Mouse (Mus musculus): ENCODE measurements around the gene Gfi1b. TPM values are rescaled to one million over a fixed set of nuclear protein-coding genes. Genes with fewer than 3 reads are reported as not detected.

Gfi1b gene
- total RNA-seq, 2 experiments from 2014 or later = not detected

DNA sequence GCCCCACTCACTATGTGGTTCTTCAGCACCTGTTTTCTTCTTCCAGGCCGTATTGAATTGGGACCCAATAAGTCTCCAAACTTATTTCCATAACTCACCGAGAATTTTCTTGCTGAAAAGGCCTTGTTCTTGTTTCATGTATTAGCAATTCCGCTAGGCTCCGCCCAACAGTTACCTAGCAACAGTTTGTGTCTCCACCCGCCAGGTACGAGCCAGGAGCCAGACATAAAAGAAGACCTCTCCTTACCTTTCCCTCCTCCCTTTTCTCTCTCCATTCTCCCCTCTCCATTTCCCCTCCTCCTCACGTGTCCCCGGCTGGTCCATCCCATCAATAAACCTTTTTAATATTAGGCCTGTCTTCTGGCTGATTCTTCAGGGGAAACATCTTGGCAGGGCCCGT, 16.6 kb upstream of the Gfi1b start:
- TF ChIP-seq CTCF (IDR thresholded peaks at IDR 0.05) = no peak
- intact Hi-C loops (cut with DNase I) = no loop called here
- Histone ChIP-seq H3K4me3 (no peak overlapping the region), H3K27ac (no peak overlapping the region)
- DNase-seq = no peak

DNA sequence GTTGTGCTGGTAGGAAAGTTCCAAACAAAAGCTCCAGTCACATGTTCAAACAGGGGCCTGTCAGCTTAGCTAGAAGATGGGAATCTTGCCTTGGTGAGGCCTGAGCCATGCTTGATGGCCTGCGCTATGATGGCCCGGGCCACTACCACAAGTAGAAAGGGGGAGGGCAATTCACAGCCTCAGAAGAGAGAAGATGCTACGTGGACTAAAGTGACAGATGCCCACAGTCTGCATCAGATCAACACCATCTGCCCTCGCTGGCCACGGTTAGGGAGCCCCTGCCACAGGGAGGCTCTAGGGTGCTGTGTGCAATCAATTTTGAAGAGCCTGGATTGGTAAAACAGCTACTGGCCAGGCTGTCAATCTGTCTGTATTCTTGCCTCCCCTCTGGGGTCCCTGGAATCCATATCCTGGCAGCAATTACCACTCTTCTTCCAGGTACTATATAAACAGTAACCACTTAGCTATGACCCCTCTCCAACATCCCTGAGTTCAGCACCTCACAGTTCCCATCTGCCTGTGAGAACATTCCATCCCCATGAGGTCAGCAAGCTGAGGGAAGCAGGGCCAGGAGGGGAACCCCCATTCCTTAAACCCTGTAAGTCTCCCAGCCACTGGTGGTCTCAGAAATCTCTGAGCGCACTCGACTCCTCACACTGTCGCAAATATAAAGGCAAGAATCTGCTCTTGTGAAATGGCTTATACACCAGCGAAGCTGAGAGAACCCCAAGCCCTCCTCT, 15.5 kb upstream of the Gfi1b start:
- no peak for TF ChIP-seq CTCF (IDR thresholded peaks at IDR 0.05)
- Histone ChIP-seq H3K4me3 (no peak overlapping the region), H3K27ac (no peak overlapping the region)
- no peak for DNase-seq
- intact Hi-C loops (cut with DNase I) = no loop called here

DNA sequence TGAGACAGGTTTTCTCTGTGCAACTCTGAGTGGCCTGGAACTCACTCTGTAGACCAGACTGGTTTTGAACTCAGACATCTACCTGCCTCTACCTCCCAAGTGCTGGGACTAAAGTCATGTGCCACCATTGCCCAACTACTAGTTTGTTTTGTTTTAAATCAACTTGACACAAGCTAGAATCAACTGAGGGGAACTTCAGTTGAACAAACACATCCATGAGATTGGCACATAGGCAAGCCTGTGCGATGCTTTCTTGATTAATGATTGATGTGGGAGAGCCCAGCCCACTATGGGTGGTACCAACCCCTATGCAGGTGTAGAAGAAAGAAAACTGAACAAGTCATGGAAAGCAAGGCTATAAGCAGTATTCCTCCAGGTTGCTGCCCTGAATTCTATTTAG, 13.4 kb upstream of the Gfi1b start:
- no peak for DNase-seq
- intact Hi-C loops (cut with DNase I) = no loop called here
- Histone ChIP-seq H3K4me3 (no peak overlapping the region), H3K27ac (no peak overlapping the region)
- no peak for TF ChIP-seq CTCF (IDR thresholded peaks at IDR 0.05)

GRCm38 (mm10) chr2:28633136-28633535, 11.4 kb upstream of the Gfi1b start:
- intact Hi-C loops (cut with DNase I) = no loop called here
- H3K4me3 ChIP-seq = no peak overlapping the region

DNA sequence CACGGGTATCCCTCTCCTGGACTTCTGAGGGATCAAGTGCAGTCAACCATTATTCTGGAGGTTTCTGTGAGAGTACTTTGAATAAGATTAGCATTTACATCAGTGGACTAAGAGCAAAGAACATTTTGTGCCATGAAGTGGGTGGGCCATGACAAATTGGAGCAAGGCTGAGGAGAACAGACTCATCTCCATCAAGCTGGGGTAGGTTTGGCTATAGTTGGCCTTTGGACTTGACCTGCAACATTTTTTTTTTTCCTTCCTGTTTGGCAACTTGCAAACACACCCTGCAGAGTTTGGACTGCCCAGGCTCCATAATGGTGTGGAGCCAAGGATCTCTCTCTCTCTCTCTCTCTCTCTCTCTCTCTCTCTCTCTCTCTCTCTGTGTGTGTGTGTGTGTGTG, 10.8 kb upstream of the Gfi1b start:
- no peak overlapping the region for H3K27ac ChIP-seq
- no peak for DNase-seq
- intact Hi-C loops (cut with DNase I) = no loop called here
- no peak overlapping the region for H3K4me3 ChIP-seq
- no peak for TF ChIP-seq CTCF (IDR thresholded peaks at IDR 0.05)

More at GRCm38 (mm10) chr2:28633136-28633535, 11.4 kb upstream of the Gfi1b start:
- DNase-seq = no peak
- no peak for TF ChIP-seq CTCF (IDR thresholded peaks at IDR 0.05)
- H3K27ac ChIP-seq = no peak overlapping the region

DNA sequence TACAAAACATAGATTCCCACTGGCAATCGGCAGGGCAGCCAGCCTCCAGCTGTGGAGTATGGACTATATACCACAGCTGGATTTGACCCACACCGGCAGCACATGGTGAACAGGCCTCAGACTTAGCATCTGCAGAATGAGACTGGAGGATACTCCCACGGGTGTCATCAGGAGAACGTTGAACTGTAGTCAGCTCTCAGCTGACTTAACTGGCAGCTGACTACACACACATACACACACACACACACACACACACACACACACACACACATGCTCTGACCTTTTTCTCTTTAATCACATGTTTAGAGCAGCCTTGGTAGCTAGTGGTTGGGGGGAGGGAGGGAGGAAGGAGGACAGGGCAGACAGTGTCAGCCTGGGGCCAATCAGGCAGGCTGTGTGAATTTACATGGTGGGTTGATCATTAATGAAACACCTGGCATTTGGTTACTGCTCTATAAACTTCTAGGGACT, 8.2 kb upstream of the Gfi1b start:
- TF ChIP-seq CTCF (IDR thresholded peaks at IDR 0.05) = no peak
- DNase-seq = no peak
- Histone ChIP-seq H3K4me3 (no peak overlapping the region), H3K27ac (no peak overlapping the region)
- intact Hi-C loops (cut with DNase I) = no loop called here

DNA sequence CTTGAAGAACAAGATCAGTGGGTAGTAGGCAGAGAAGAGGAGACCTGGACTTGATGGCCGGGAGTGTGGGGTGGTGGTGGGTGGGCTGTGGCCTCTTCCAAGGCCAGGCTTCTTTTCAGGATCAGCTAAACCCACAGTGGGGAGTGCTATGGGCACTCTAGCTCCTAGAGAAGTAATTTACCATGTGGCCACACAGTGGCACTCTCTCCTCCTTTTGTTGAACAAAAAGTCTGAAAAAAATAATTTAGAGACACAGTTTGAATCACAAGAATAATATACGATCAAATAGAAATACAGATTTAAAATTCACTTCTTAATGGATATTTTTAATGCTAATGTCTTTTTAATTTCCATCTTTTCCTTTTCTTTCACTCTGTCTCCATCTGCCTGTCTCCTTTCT, 6.3 kb upstream of the Gfi1b start:
- no peak for DNase-seq
- no peak overlapping the region for H3K27ac ChIP-seq
- no peak overlapping the region for H3K4me3 ChIP-seq
- TF ChIP-seq CTCF (IDR thresholded peaks at IDR 0.05) = no peak
- intact Hi-C loops (cut with DNase I) = no loop called here

GRCm38 (mm10) chr2:28626038-28626437, 4.3 kb upstream of the Gfi1b start:
- no peak overlapping the region for H3K4me3 ChIP-seq
- DNase-seq = no peak
- intact Hi-C loops (cut with DNase I) = no loop called here
- TF ChIP-seq CTCF (IDR thresholded peaks at IDR 0.05) = no peak
- no peak overlapping the region for H3K27ac ChIP-seq

DNA sequence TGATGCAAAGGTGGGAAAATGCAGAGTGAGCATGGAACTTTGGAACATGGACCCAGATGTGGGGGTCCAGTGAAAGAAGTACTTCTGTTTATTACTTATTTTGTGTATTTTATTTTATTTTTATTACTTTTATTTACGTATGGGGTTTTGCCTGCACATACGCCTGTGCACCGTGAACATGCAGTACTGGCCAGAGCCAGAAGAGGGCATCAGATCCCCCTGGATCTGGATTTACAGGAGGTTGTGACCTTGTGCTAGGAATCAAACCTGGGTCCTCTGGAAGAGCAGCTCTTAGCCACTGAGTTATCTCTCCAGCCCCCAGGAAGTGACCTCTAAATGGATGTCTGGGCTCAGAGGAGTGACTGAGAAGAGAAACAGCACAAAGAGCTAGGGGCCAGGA, 3.1 kb upstream of the Gfi1b start:
- no peak overlapping the region for H3K27ac ChIP-seq
- no peak overlapping the region for H3K4me3 ChIP-seq
- TF ChIP-seq CTCF (IDR thresholded peaks at IDR 0.05) = peak; percentile 23; the same call in 1 of the 2 replicates
- no peak for DNase-seq
- intact Hi-C loops (cut with DNase I) = no loop called here

DNA sequence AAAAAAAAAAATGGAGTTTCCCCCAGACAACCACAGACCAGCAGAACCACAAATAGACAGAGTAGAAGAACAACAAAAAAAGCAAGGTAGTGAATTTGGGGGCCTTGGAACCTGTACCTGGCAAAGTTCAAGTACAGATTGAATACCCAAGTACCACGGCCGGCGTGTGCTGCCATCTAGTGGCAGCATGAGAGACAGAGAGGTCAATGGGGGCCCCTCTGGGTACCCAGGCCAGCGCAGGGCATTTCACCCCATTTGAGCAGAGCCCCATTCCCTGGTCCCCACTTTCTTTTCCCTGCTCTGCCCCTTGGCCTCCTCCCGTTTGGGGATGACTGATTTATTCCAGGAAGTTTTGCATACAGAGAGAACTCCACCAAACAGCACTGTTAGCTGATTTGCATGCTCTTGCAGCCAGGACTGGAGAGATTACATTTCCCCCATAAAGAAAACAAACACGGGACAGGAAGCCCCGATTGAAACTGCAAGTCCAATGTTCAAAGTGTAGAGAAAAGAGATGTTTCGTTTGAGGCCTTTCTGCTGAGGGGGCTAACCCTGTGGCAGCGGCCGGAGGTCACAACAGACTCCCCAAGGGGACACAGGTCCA, 841 bp upstream of the Gfi1b start:
- no peak overlapping the region for H3K27ac ChIP-seq
- DNase-seq = peak; percentile 53
- no peak overlapping the region for H3K4me3 ChIP-seq
- intact Hi-C loops (cut with DNase I) = loop anchor here (1.0 kb wide), 1 partner anchor 30 kb away; no protein-coding TSS in a partner anchor
- peak; percentile 87; the same call in 1 of the 2 replicates for TF ChIP-seq CTCF (IDR thresholded peaks at IDR 0.05)

DNA sequence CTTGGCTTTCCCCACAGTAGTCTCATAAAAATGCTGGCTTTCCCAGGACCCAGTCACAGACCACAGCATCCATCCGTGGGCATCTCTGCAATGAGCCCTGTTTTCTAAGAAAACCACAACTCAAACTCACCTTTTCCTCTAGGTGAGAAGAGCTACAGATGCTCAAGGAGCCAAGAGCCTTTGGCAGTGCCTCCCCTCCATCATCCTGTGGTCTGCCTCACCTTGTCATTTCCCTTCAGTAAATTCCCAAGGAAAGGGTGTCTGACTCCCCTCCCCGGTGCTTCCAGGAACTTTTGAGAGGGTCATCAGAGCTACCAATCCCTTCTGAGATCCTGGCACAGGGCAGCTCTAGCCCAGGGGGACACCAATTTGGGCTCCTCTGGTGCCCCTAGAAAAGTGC, 671 bp downstream of the Gfi1b start:
- intact Hi-C loops (cut with DNase I) = no loop called here
- H3K27ac ChIP-seq = no peak overlapping the region
- DNase-seq = no peak
- H3K4me3 ChIP-seq = no peak overlapping the region
- TF ChIP-seq CTCF (IDR thresholded peaks at IDR 0.05) = no peak

- intact Hi-C loops (cut with DNase I) = no loop called here
- DNase-seq = no peak
- H3K4me3 ChIP-seq = no peak overlapping the region
- H3K27ac ChIP-seq = no peak overlapping the region
- no peak for TF ChIP-seq CTCF (IDR thresholded peaks at IDR 0.05)
Observed at GRCm38 (mm10) chr2:28620522-28620921, 1.3 kb downstream of the Gfi1b start.

GRCm38 (mm10) chr2:28619369-28619768, 2.4 kb downstream of the Gfi1b start:
- Histone ChIP-seq H3K4me3 (no peak overlapping the region), H3K27ac (no peak overlapping the region)
- no peak for TF ChIP-seq CTCF (IDR thresholded peaks at IDR 0.05)
- intact Hi-C loops (cut with DNase I) = no loop called here
- no peak for DNase-seq

All from gastrocnemius, adult 2 months (tissue).